Mouse (Mus musculus) thymus, adult 2 months (tissue): ENCODE measurements around the gene Smyd4.

ENCODE experiments used
- CTCF ChIP-seq: fragments of 200-500 bp; IDR thresholded peaks from 2 replicates; pipeline ENCODE4 v1.5.1; 2012; ENCODE audit warnings: mild to moderate bottlenecking, control low read depth, low read length, moderate library complexity, borderline replicate concordance; ENCODE audit not compliant: control insufficient read depth, poor library complexity, insufficient read depth; ENCODE audit errors: extremely low read depth
- POLR2A ChIP-seq: fragments of 200-500 bp; IDR thresholded peaks from 2 replicates; pipeline ENCODE4 v1.6.1; 2012; ENCODE audit warnings: mild to moderate bottlenecking, low read length, control low read depth, moderate library complexity; ENCODE audit not compliant: control insufficient read depth, poor library complexity, insufficient read depth; ENCODE audit errors: extremely low read depth

GRCm38 (mm10) chr11:75441034-75441433, 92.8 kb downstream of the Smyd4 start:
- TF ChIP-seq CTCF (no peak), POLR2A (no peak)
